Mouse (Mus musculus) hindbrain, embryonic 12.5 days (tissue): ENCODE results near the gene Rbm7. TPM values are rescaled to one million over a fixed set of nuclear protein-coding genes. Genes with fewer than 3 reads are reported as not detected.
"Not testable (repeated sequence)": the region's sequence is repeated elsewhere in the genome, so short reads cannot be mapped to it uniquely, and the experiment has no call there.

Experiments
- ATAC-seq: fragments of 200-750 bp; cut with Nextera tagmentation; 2 replicates; pipeline ENCODE4 v1.8.0; 2017; ENCODE audit warnings: moderate TSS enrichment; ENCODE audit not compliant: low FRiP score
- H3K27ac ChIP-seq: fragments of 300-500 bp; sonication (generic); 2 replicates; pipeline ENCODE4 v1.5.1; 2016; ENCODE audit warnings: mild to moderate bottlenecking
- H3K27me3 ChIP-seq: fragments of 300-500 bp; sonication (generic); 2 replicates; pipeline ENCODE4 v1.6.1; 2016; ENCODE audit warnings: mild to moderate bottlenecking
- H3K36me3 ChIP-seq: fragments of 300-500 bp; sonication (generic); 2 replicates; pipeline ENCODE4 v1.6.1; 2016; ENCODE audit warnings: mild to moderate bottlenecking
- H3K4me1 ChIP-seq: fragments of 300-500 bp; sonication (generic); 2 replicates; pipeline ENCODE4 v1.6.1; 2016
- H3K4me2 ChIP-seq: fragments of 300-500 bp; sonication (generic); replicated peaks from 2 replicates; pipeline ENCODE4 v1.6.1; 2016; ENCODE audit warnings: mild to moderate bottlenecking
- H3K4me3 ChIP-seq: fragments of 300-500 bp; sonication (generic); 2 replicates; pipeline ENCODE4 v1.5.1; 2016; ENCODE audit warnings: mild to moderate bottlenecking
- H3K9ac ChIP-seq: fragments of 300-500 bp; sonication (generic); 2 replicates; pipeline ENCODE4 v1.6.1; 2016; ENCODE audit warnings: mild to moderate bottlenecking, moderate library complexity
- H3K9me3 ChIP-seq: fragments of 300-500 bp; sonication (generic); replicated peaks from 2 replicates; pipeline ENCODE4 v1.6.1; 2016; ENCODE audit warnings: mild to moderate bottlenecking
- WGBS: fragments of 180-500 bp; shearing (Covaris S2); methylation state at CpG from one replicate; pipeline ENCODE4 v1.1.7; 2016; 5-methylcytosine and 5-hydroxymethylcytosine counted together
- polyA plus RNA-seq: library from polyadenylated mRNA; unstranded; fragments of >200 nt; fragmentation: Nextera tagmentation; extraction: Ambion mirVana; gene quantifications from 2 replicates; pipeline ENCODE4 v1.2.1, GENCODE M21; 2016

Gene Rbm7
- polyA plus RNA-seq, result 100 and 101 TPM in 2 replicates

- peaks cover 23% of the 10 kb centered on the region for H3K36me3 ChIP-seq
- under 1% methylated on average over 72 of the region's 72 CpGs for WGBS
- ATAC-seq, result peak; percentile 100
- H3K27me3 ChIP-seq, result 0 out of 2 replicates have a peak, but pooled peaks cover 3% of the 10 kb centered on the region
- no peaks in the 10 kb centered on the region for H3K9me3 ChIP-seq
- peak within 1 kb of the TSS; percentile 93 for H3K9ac ChIP-seq
- peak within 1 kb of the TSS; percentile 93 for H3K27ac ChIP-seq
- peak within 1 kb of the TSS; percentile 82 for H3K4me2 ChIP-seq
- peaks cover 14% of the 10 kb centered on the region for H3K4me1 ChIP-seq
- peak within 1 kb of the TSS; percentile 89 for H3K4me3 ChIP-seq
These were observed at the start of gene Rbm7, which contains the start of gene Gm5617 for GRCm38 (mm10) chr9:48494817-48495547. Rbm7 (minus strand) TSS chr9:48495299. Gm5617 (plus strand) TSS chr9:48495442.

- H3K36me3 ChIP-seq, result no peaks in the 10 kb centered on the region
- 7% methylated on average over 12 of the region's 12 CpGs for WGBS
- 0 out of 2 replicates have a peak, but pooled peaks cover 2% of the 10 kb centered on the region for H3K27me3 ChIP-seq
- H3K9ac ChIP-seq, result no peak overlapping the region
- no peak for ATAC-seq
- H3K4me3 ChIP-seq, result peak overlapping the region; percentile 16
- H3K9me3 ChIP-seq, result no peaks in the 10 kb centered on the region
- no peak overlapping the region for H3K27ac ChIP-seq
- peaks cover 8% of the 10 kb centered on the region; the same call in 1 of the 2 replicates for H3K4me1 ChIP-seq
- H3K4me2 ChIP-seq, result peak overlapping the region; percentile 47
These were observed 43.6 kb upstream of the Rbm7 start for GRCm38 (mm10) chr9:48538688-48539087.

- no peaks in the 10 kb centered on the region for H3K9me3 ChIP-seq
- peak overlapping the region; percentile 10; the same call in 1 of the 2 replicates for H3K9ac ChIP-seq
- peak overlapping the region; percentile 16 for H3K4me3 ChIP-seq
- 0 out of 2 replicates have a peak, but pooled peaks cover 2% of the 10 kb centered on the region for H3K27me3 ChIP-seq
- under 1% methylated on average over 17 of the region's 17 CpGs for WGBS
- no peaks in the 10 kb centered on the region for H3K36me3 ChIP-seq
- no peak for ATAC-seq
- H3K4me2 ChIP-seq, result peak overlapping the region; percentile 47
- H3K4me1 ChIP-seq, result peaks cover 8% of the 10 kb centered on the region; the same call in 1 of the 2 replicates
- no peak overlapping the region for H3K27ac ChIP-seq
These were observed 43.0 kb upstream of the Rbm7 start for GRCm38 (mm10) chr9:48538044-48538645.

GRCm38 (mm10) chr9:48537616-48538015, 42.5 kb upstream of the Rbm7 start:
- not testable (repeated sequence) for H3K27ac ChIP-seq
- peak overlapping the region; percentile 47 for H3K4me2 ChIP-seq

GRCm38 (mm10) chr9:48536414-48536813, 41.3 kb upstream of the Rbm7 start:
- no peak overlapping the region for H3K4me3 ChIP-seq
- H3K9me3 ChIP-seq, result no peaks in the 10 kb centered on the region
- 75% methylated on average over 1 of the region's 1 CpGs for WGBS
- peaks cover 8% of the 10 kb centered on the region; the same call in 1 of the 2 replicates for H3K4me1 ChIP-seq
- no peak overlapping the region for H3K4me2 ChIP-seq
- no peaks in the 10 kb centered on the region for H3K36me3 ChIP-seq
- H3K27ac ChIP-seq, result no peak overlapping the region
- ATAC-seq, result no peak
- H3K27me3 ChIP-seq, result 0 out of 2 replicates have a peak, but pooled peaks cover 2% of the 10 kb centered on the region
- no peak overlapping the region for H3K9ac ChIP-seq

More at GRCm38 (mm10) chr9:48537616-48538015, 42.5 kb upstream of the Rbm7 start:
- ATAC-seq, H3K27me3 ChIP-seq, H3K9me3 ChIP-seq, H3K4me1 ChIP-seq, H3K4me3 ChIP-seq, H3K36me3 ChIP-seq: not testable (repeated sequence)
- WGBS, result 13% methylated on average over 1 of the region's 1 CpGs
- 0 out of 2 replicates have a peak overlapping the region, but pooled peaks have one; percentile 10 for H3K9ac ChIP-seq

GRCm38 (mm10) chr9:48532730-48533129, 37.6 kb upstream of the Rbm7 start:
- no peak overlapping the region for H3K4me3 ChIP-seq
- no peak overlapping the region for H3K27ac ChIP-seq
- H3K27me3 ChIP-seq, result no peaks in the 10 kb centered on the region
- H3K4me1 ChIP-seq, result no peaks in the 10 kb centered on the region
- H3K9ac ChIP-seq, result no peak overlapping the region
- H3K36me3 ChIP-seq, result no peaks in the 10 kb centered on the region
- ATAC-seq, result no peak
- H3K9me3 ChIP-seq, result no peaks in the 10 kb centered on the region
- H3K4me2 ChIP-seq, result no peak overlapping the region
- 93% methylated on average over 2 of the region's 2 CpGs for WGBS

GRCm38 (mm10) chr9:48532203-48532602, 37.1 kb upstream of the Rbm7 start:
- no peaks in the 10 kb centered on the region for H3K9me3 ChIP-seq
- H3K27ac ChIP-seq, result no peak overlapping the region
- no peaks in the 10 kb centered on the region for H3K36me3 ChIP-seq
- no peak overlapping the region for H3K9ac ChIP-seq
- no peak for ATAC-seq
- 74% methylated on average over 3 of the region's 3 CpGs for WGBS
- H3K27me3 ChIP-seq, result no peaks in the 10 kb centered on the region
- no peak overlapping the region for H3K4me3 ChIP-seq
- no peaks in the 10 kb centered on the region for H3K4me1 ChIP-seq
- H3K4me2 ChIP-seq, result no peak overlapping the region

GRCm38 (mm10) chr9:48531294-48531693, 36.2 kb upstream of the Rbm7 start:
- WGBS, result 89% methylated on average over 4 of the region's 4 CpGs
- Histone ChIP-seq H3K9ac (no peak overlapping the region), H3K4me1 (no peaks in the 10 kb centered on the region), H3K9me3 (no peaks in the 10 kb centered on the region), H3K36me3 (no peaks in the 10 kb centered on the region), H3K4me2 (no peak overlapping the region), H3K27ac (no peak overlapping the region), H3K27me3 (no peaks in the 10 kb centered on the region), H3K4me3 (no peak overlapping the region)
- no peak for ATAC-seq

- Histone ChIP-seq H3K9me3 (no peaks in the 10 kb centered on the region), H3K4me1 (no peaks in the 10 kb centered on the region)
- WGBS, result 89% methylated on average over 4 of the region's 4 CpGs
These were observed 31.4 kb upstream of the Rbm7 start for GRCm38 (mm10) chr9:48526520-48526919.

GRCm38 (mm10) chr9:48525566-48525965, 30.5 kb upstream of the Rbm7 start:
- ATAC-seq, result no peak
- Histone ChIP-seq H3K9me3 (no peaks in the 10 kb centered on the region), H3K4me1 (no peaks in the 10 kb centered on the region), H3K4me2 (no peak overlapping the region), H3K4me3 (no peak overlapping the region), H3K9ac (no peak overlapping the region), H3K36me3 (no peaks in the 10 kb centered on the region), H3K27me3 (no peaks in the 10 kb centered on the region), H3K27ac (no peak overlapping the region)
- 12% methylated on average over 1 of the region's 1 CpGs for WGBS

More at GRCm38 (mm10) chr9:48526520-48526919, 31.4 kb upstream of the Rbm7 start:
- H3K9ac ChIP-seq, result no peak overlapping the region
- no peaks in the 10 kb centered on the region for H3K27me3 ChIP-seq
- H3K4me2 ChIP-seq, result no peak overlapping the region
- H3K4me3 ChIP-seq, result no peak overlapping the region
- no peak for ATAC-seq
- no peaks in the 10 kb centered on the region for H3K36me3 ChIP-seq
- H3K27ac ChIP-seq, result no peak overlapping the region

GRCm38 (mm10) chr9:48520405-48520804, 25.3 kb upstream of the Rbm7 start:
- 21% methylated on average over 4 of the region's 7 CpGs for WGBS
- H3K4me2 ChIP-seq, H3K4me1 ChIP-seq, H3K9me3 ChIP-seq, ATAC-seq, H3K9ac ChIP-seq, H3K4me3 ChIP-seq, H3K36me3 ChIP-seq, H3K27me3 ChIP-seq, H3K27ac ChIP-seq: not testable (repeated sequence)

GRCm38 (mm10) chr9:48517372-48518130, 22.5 kb upstream of the Rbm7 start:
- ATAC-seq, result no peak
- Histone ChIP-seq H3K9me3 (no peaks in the 10 kb centered on the region), H3K27me3 (no peaks in the 10 kb centered on the region), H3K36me3 (no peaks in the 10 kb centered on the region), H3K4me3 (no peak overlapping the region), H3K27ac (peak overlapping the region; percentile 66), H3K4me1 (no peaks in the 10 kb centered on the region), H3K4me2 (peak overlapping the region; percentile 25; the same call in 1 of the 2 replicates), H3K9ac (no peak overlapping the region)
- WGBS, result 60% methylated on average over 19 of the region's 19 CpGs
